Mouse (Mus musculus) cerebellum, adult 2 months (tissue): Measurements from ENCODE around the gene Zfp64. TPM values are rescaled to one million over a fixed set of nuclear protein-coding genes. Genes with fewer than 3 reads are reported as not detected.

Source experiments
- DNase-seq, 2 experiments: peaks; one replicate each; pipeline ENCODE4 v3.0.0; 2021
- H3K27ac ChIP-seq: fragments of 200-500 bp; 2 replicates; pipeline ENCODE4 v1.5.1; 2012; ENCODE audit warnings: low read length, control low read depth, inconsistent platforms; ENCODE audit not compliant: insufficient read depth
- H3K27me3 ChIP-seq: fragments of 200-500 bp; 2 replicates; pipeline ENCODE4 v1.6.1; 2012; ENCODE audit warnings: inconsistent platforms, mild to moderate bottlenecking, low read length, moderate library complexity; ENCODE audit not compliant: control insufficient read depth, insufficient read depth
- H3K4me1 ChIP-seq: fragments of 200-500 bp; 2 replicates; pipeline ENCODE4 v1.6.1; 2011; ENCODE audit warnings: low read length; ENCODE audit not compliant: control insufficient read depth, insufficient read depth
- H3K4me3 ChIP-seq: fragments of 200-500 bp; replicated peaks from 2 replicates; pipeline ENCODE3; 2011; ENCODE audit warnings: mild to moderate bottlenecking, low read depth, low read length, control low read depth; ENCODE audit not compliant: insufficient read depth
- CTCF ChIP-seq: fragments of 200-500 bp; IDR thresholded peaks from 2 replicates; pipeline ENCODE4 v1.5.1; 2011; ENCODE audit warnings: low read depth, mild to moderate bottlenecking, control low read depth, low read length, moderate library complexity, borderline replicate concordance; ENCODE audit not compliant: insufficient read depth
- POLR2A ChIP-seq: fragments of 200-500 bp; IDR thresholded peaks from 2 replicates; pipeline ENCODE4 v1.6.1; 2011; ENCODE audit warnings: low read length, control low read depth, borderline replicate concordance; ENCODE audit not compliant: insufficient read depth
- WGBS: fragments of 180-500 bp; shearing (Covaris S2); methylation state at CpG from one replicate; pipeline ENCODE4 v1.1.7; 2018; 5-methylcytosine and 5-hydroxymethylcytosine counted together
- polyA plus RNA-seq: library from polyadenylated mRNA; depleted of rRNA; stranded (reverse); fragments of >200 nt; gene quantifications from 2 replicates; pipeline ENCODE4 v1.2.3, GENCODE M21; 2012

Zfp64 gene
- polyA plus RNA-seq, 1 experiment: 18.6 TPM

- no peak for TF ChIP-seq POLR2A
- no peak for TF ChIP-seq CTCF
- H3K4me3 ChIP-seq: no peak overlapping the region
- peaks cover 7% of the 10 kb centered on the region; the same call in 1 of the 2 replicates for H3K4me1 ChIP-seq
- H3K27me3 ChIP-seq: no peaks in the 10 kb centered on the region
- WGBS: 79% methylated on average over 4 of the region's 4 CpGs
- DNase-seq: peak in 1 of 2 experiments; percentile 50
- H3K27ac ChIP-seq: no peak overlapping the region
Measured at GRCm38 (mm10) chr2:168944011-168944410, 11.4 kb downstream of the Zfp64 start.

DNA sequence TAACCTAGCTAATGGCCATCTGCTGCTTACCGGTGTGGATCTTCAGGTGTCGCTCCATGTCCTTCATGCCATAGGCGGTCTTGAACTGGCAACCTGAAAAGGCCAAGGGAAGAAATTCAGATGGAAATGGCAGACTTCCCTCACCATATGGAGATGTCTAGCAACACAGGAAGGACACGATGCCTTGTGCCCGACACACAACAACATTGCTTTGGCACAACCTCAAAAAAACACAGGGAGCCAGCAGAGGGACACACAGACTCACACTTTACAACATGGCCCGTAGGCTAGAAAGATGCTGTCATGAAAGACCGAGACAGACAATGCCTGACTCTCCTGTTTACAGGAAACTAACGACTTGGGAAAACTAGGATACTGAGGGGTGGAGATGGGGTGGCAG, 15.4 kb downstream of the Zfp64 start:
- H3K4me1 ChIP-seq: peaks cover 7% of the 10 kb centered on the region; the same call in 1 of the 2 replicates
- no peaks in the 10 kb centered on the region for H3K27me3 ChIP-seq
- TF ChIP-seq POLR2A (no peak), CTCF (no peak)
- WGBS: 38% methylated on average over 8 of the region's 8 CpGs
- no peak overlapping the region for H3K27ac ChIP-seq
- DNase-seq: no peak
- H3K4me3 ChIP-seq: no peak overlapping the region

- 35% methylated on average over 10 of the region's 10 CpGs for WGBS
- Histone ChIP-seq H3K4me1 (peaks cover 7% of the 10 kb centered on the region; the same call in 1 of the 2 replicates), H3K27me3 (no peaks in the 10 kb centered on the region), H3K4me3 (no peak overlapping the region), H3K27ac (no peak overlapping the region)
- TF ChIP-seq POLR2A (no peak), CTCF (no peak)
- DNase-seq: no peak
Measured at GRCm38 (mm10) chr2:168939261-168939933, 16.0 kb downstream of the Zfp64 start.

DNA sequence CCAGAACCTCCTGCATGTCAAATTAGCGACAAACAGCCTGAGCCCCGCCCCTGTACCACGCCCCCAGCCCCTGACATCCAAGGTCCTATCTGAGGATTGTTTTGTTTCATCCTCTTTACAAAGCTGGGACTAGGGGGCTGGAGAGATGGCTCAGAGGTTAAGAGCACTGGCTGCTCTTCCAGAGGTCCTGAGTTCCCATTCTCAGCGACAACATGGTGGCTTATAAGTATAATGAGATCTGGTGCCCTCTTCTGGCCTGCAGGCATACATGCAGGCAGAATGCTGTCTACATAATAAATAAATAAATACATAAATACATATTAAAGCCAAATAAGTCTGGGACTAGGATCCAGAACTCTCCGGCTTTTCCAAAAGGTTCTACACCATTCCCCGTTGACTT, 18.5 kb downstream of the Zfp64 start:
- Histone ChIP-seq H3K4me3 (no peak overlapping the region), H3K27ac (no peak overlapping the region), H3K4me1 (peaks cover 7% of the 10 kb centered on the region; the same call in 1 of the 2 replicates), H3K27me3 (no peaks in the 10 kb centered on the region)
- TF ChIP-seq CTCF: no peak
- TF ChIP-seq POLR2A: no peak
- DNase-seq: no peak
- 94% methylated on average over 6 of the region's 6 CpGs for WGBS

DNA sequence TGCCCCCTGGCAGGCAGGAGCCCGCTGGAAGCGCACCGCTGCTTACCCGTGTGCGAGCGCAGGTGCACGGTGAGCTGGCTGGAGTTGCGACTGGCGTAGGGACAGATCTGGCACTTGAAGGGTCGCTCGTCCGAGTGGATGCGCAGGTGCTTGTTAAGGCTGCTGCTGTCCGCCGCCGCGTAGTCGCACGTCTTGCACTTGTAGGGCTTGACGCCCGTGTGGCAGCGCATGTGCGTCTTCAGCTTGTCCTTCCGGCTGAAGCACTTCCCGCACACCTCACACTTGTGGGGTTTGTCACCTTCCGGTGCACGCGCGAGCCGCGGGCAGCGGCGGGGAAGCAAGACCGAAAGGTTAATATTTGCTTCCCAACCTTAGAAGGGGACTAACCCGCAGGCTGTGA, 20.2 kb downstream of the Zfp64 start:
- no peak for DNase-seq
- no peak overlapping the region for H3K4me3 ChIP-seq
- no peaks in the 10 kb centered on the region for H3K27me3 ChIP-seq
- no peak for TF ChIP-seq POLR2A
- peaks cover 7% of the 10 kb centered on the region; the same call in 1 of the 2 replicates for H3K4me1 ChIP-seq
- H3K27ac ChIP-seq: no peak overlapping the region
- WGBS: 88% methylated on average over 35 of the region's 35 CpGs

- no peak for DNase-seq
- no peak overlapping the region for H3K27ac ChIP-seq
Measured at GRCm38 (mm10) chr2:168931686-168932085, 23.7 kb downstream of the Zfp64 start.

DNA sequence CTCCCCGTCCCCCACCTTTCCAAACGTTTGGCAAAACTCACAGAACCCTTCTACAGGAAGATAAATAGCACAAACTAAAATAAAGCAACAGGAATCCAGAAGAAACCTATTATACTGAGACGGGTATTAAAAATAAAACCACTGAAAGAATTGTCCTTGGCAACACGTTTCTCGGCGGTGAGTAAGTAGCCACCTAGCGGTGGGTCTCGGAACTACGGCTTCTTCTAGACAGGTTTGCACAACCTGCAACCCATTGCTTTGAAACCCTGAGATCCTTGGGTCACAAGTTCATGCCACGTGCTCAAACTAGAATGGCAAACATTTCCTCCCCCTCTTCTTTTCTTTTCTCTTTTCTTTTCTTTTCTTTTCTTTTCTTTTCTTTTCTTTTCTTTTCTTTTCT, 25.7 kb downstream of the Zfp64 start:
- Histone ChIP-seq H3K4me3 (no peak overlapping the region), H3K27ac (no peak overlapping the region), H3K27me3 (no peaks in the 10 kb centered on the region), H3K4me1 (peaks cover 4% of the 10 kb centered on the region; the same call in 1 of the 2 replicates)
- 27% methylated on average over 10 of the region's 10 CpGs for WGBS
- TF ChIP-seq POLR2A: no peak
- TF ChIP-seq CTCF: peak; percentile 61
- DNase-seq: peak; percentile 36 to 60

More at GRCm38 (mm10) chr2:168931686-168932085, 23.7 kb downstream of the Zfp64 start:
- Histone ChIP-seq H3K27me3 (no peaks in the 10 kb centered on the region), H3K4me1 (no peaks in the 10 kb centered on the region), H3K4me3 (no peak overlapping the region)
- WGBS: 75% methylated on average over 14 of the region's 14 CpGs
- TF ChIP-seq CTCF: no peak
- TF ChIP-seq POLR2A: no peak

DNA sequence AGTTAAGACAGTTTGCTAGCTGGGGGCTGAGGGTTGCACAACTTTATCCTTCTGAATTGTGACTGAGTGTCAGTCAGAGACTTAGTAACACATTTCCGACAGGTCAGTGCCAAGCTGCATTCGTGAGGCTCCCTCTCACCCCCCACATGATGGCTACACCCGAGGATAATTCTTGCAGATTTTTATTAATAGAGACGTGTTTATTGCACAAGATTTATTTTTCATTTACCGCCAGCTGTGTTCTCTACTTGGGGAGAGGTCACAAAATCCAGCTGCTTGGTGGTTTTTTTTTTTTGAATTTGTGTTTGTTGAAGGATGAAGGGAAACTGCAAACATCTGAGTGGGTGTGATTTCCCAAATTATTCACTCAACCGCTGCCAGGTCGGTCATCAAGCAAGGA, 28.0 kb downstream of the Zfp64 start:
- Histone ChIP-seq H3K4me1 (peaks cover 4% of the 10 kb centered on the region; the same call in 1 of the 2 replicates), H3K4me3 (no peak overlapping the region), H3K27me3 (no peaks in the 10 kb centered on the region), H3K27ac (no peak overlapping the region)
- no peak for DNase-seq
- TF ChIP-seq POLR2A (no peak), CTCF (no peak)
- 91% methylated on average over 7 of the region's 7 CpGs for WGBS
